Mouse (Mus musculus): ENCODE measurements at regions not wholly inside any gene's neighbourhood (a gene's known extent, or its start where the extent isn't known, plus 50 kb on each side); places are given as distances from the start of the nearest gene placed in this dataset.

- WGBS: 37% methylated on average over 9 of the region's 9 CpGs
- no peak overlapping the region for H3K27ac ChIP-seq (ENCODE audit: low read depth, low read length)
- no peak overlapping the region for H3K4me2 ChIP-seq (replicated peaks; ENCODE audit: low read depth)
- H3K9ac ChIP-seq (ENCODE audit: low read depth, low read length): no peak overlapping the region
- no peak for TF ChIP-seq CTCF (IDR thresholded peaks at IDR 0.05; ENCODE audit: low read depth)
- H3K36me3 ChIP-seq (ENCODE audit: control insufficient read depth, insufficient read depth): no peaks in the 10 kb centered on the region
- H3K4me1 ChIP-seq (replicated peaks; ENCODE audit: control insufficient read depth, insufficient read depth, low read length): no peaks in the 10 kb centered on the region
- H3K9me3 ChIP-seq (ENCODE audit: control insufficient read depth): no peaks in the 10 kb centered on the region
- H3K4me3 ChIP-seq (ENCODE audit: low read depth, low read length): no peak overlapping the region
- H3K27me3 ChIP-seq (replicated peaks; ENCODE audit: control insufficient read depth, insufficient read depth, low read length): no peaks in the 10 kb centered on the region
- no peak for ATAC-seq
These were observed 238.4 kb downstream of the Cxcl12 start for GRCm38 (mm10) chr6:117406757-117407156.

- Histone ChIP-seq H3K27me3 (replicated peaks; ENCODE audit: control insufficient read depth, insufficient read depth, low read length) (no peaks in the 10 kb centered on the region), H3K36me3 (ENCODE audit: control insufficient read depth, insufficient read depth) (no peaks in the 10 kb centered on the region), H3K4me3 (ENCODE audit: low read depth, low read length) (no peak overlapping the region), H3K9ac (ENCODE audit: low read depth, low read length) (no peak overlapping the region), H3K27ac (ENCODE audit: low read depth, low read length) (no peak overlapping the region), H3K4me1 (replicated peaks; ENCODE audit: control insufficient read depth, insufficient read depth, low read length) (no peaks in the 10 kb centered on the region), H3K9me3 (ENCODE audit: control insufficient read depth) (no peaks in the 10 kb centered on the region), H3K4me2 (replicated peaks; ENCODE audit: low read depth) (0 out of 2 replicates have a peak overlapping the region, but pooled peaks have one; percentile 6)
- no peak for TF ChIP-seq CTCF (IDR thresholded peaks at IDR 0.05; ENCODE audit: low read depth)
- 38% methylated on average over 15 of the region's 15 CpGs for WGBS
- no peak for ATAC-seq
These were observed 239.0 kb downstream of the Cxcl12 start for GRCm38 (mm10) chr6:117407206-117407858.

GRCm38 (mm10) chr6:117407953-117408352, 239.6 kb downstream of the Cxcl12 start:
- Histone ChIP-seq H3K9me3 (ENCODE audit: control insufficient read depth) (no peaks in the 10 kb centered on the region), H3K27me3 (replicated peaks; ENCODE audit: control insufficient read depth, insufficient read depth, low read length) (no peaks in the 10 kb centered on the region), H3K4me1 (replicated peaks; ENCODE audit: control insufficient read depth, insufficient read depth, low read length) (no peaks in the 10 kb centered on the region), H3K4me2 (replicated peaks; ENCODE audit: low read depth) (no peak overlapping the region), H3K9ac (ENCODE audit: low read depth, low read length) (no peak overlapping the region), H3K36me3 (ENCODE audit: control insufficient read depth, insufficient read depth) (no peaks in the 10 kb centered on the region), H3K4me3 (ENCODE audit: low read depth, low read length) (no peak overlapping the region), H3K27ac (ENCODE audit: low read depth, low read length) (no peak overlapping the region)
- no peak for ATAC-seq
- TF ChIP-seq CTCF (IDR thresholded peaks at IDR 0.05; ENCODE audit: low read depth): no peak
- 82% methylated on average over 5 of the region's 5 CpGs for WGBS

DNA sequence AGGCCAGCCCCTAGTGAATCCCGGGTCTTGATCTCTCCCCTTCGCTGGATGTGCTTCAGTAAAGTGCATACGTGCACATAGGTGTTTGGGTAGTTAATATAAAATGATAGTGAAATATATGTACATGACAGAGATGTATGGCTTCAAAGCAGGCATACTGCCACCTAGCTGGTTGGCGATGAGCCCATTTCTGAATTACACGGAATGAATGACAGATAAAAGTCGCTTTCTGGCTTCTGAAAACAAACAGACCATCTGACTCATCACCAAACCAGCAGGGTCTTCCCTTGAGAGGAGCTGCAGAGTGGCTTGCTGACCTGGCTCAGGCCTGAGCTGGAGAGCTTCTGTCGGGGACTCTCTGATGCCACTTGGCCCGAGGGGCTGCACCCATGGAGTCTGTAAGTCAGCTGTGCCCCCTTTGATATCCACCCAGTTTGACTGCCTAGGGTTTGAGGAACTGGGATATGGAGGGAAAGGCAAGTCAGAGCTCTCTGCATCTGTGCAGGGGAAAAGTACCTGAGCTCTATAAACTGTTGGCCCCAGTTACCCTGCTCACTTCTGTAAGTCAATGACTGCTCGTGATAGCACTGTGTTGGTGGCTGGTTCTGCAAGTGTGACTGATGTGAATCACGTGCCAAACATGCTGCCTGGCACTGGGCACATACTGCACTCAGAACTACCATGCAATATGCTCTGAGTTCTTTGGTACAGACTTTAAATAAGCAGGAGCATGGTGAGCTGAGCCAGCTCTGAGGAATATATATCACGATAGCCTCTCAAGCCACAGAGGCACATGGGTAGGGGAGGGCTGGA, 240.8 kb downstream of the Cxcl12 start:
- no peak overlapping the region for H3K4me3 ChIP-seq (ENCODE audit: low read depth, low read length)
- H3K4me2 ChIP-seq (replicated peaks; ENCODE audit: low read depth): no peak overlapping the region
- H3K36me3 ChIP-seq (ENCODE audit: control insufficient read depth, insufficient read depth): no peaks in the 10 kb centered on the region
- no peaks in the 10 kb centered on the region for H3K9me3 ChIP-seq (ENCODE audit: control insufficient read depth)
- 0 out of 2 replicates have a peak, but pooled peaks have one; percentile 7 for TF ChIP-seq CTCF (IDR thresholded peaks at IDR 0.05; ENCODE audit: low read depth)
- no peaks in the 10 kb centered on the region for H3K27me3 ChIP-seq (replicated peaks; ENCODE audit: control insufficient read depth, insufficient read depth, low read length)
- no peak overlapping the region for H3K9ac ChIP-seq (ENCODE audit: low read depth, low read length)
- no peak for ATAC-seq
- WGBS: 63% methylated on average over 11 of the region's 11 CpGs
- H3K27ac ChIP-seq (ENCODE audit: low read depth, low read length): no peak overlapping the region
- no peaks in the 10 kb centered on the region for H3K4me1 ChIP-seq (replicated peaks; ENCODE audit: control insufficient read depth, insufficient read depth, low read length)

DNA sequence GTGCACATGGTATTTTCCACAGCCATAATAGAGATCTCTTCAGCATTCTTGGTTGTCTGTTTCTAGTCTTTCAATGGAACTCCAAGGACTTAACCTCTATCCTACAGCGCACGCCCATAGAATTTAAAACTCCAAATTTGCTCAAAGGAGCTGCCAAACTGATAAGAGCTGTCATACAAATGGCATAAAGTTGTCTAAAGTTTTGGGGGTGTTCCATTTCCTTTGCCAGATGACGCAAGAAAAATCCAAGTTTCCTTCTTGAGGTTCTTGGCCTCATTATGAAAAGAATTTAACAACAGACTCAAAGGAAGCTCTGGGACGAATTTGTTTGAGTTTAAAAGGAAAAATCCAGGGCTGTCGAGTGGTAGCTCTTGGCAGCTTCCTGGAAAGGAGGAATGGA, 246.6 kb downstream of the Cxcl12 start:
- ATAC-seq: no peak
- WGBS: 78% methylated on average over 5 of the region's 5 CpGs

GRCm38 (mm10) chr6:117415901-117416300, 247.6 kb downstream of the Cxcl12 start:
- no peaks in the 10 kb centered on the region for H3K27me3 ChIP-seq (replicated peaks; ENCODE audit: control insufficient read depth, insufficient read depth, low read length)
- H3K4me1 ChIP-seq (replicated peaks; ENCODE audit: control insufficient read depth, insufficient read depth, low read length): no peaks in the 10 kb centered on the region
- no peak for TF ChIP-seq CTCF (IDR thresholded peaks at IDR 0.05; ENCODE audit: low read depth)
- ATAC-seq: no peak
- WGBS: 91% methylated on average over 6 of the region's 6 CpGs
- no peak overlapping the region for H3K9ac ChIP-seq (ENCODE audit: low read depth, low read length)
- no peaks in the 10 kb centered on the region for H3K36me3 ChIP-seq (ENCODE audit: control insufficient read depth, insufficient read depth)
- H3K4me2 ChIP-seq (replicated peaks; ENCODE audit: low read depth): no peak overlapping the region
- H3K9me3 ChIP-seq (ENCODE audit: control insufficient read depth): no peaks in the 10 kb centered on the region
- no peak overlapping the region for H3K27ac ChIP-seq (ENCODE audit: low read depth, low read length)
- H3K4me3 ChIP-seq (ENCODE audit: low read depth, low read length): no peak overlapping the region

More for the DNA sequence above, 246.6 kb downstream of the Cxcl12 start:
- no peak for TF ChIP-seq CTCF (IDR thresholded peaks at IDR 0.05; ENCODE audit: low read depth)
- Histone ChIP-seq H3K4me2 (replicated peaks; ENCODE audit: low read depth) (no peak overlapping the region), H3K9ac (ENCODE audit: low read depth, low read length) (no peak overlapping the region), H3K9me3 (ENCODE audit: control insufficient read depth) (no peaks in the 10 kb centered on the region), H3K36me3 (ENCODE audit: control insufficient read depth, insufficient read depth) (no peaks in the 10 kb centered on the region), H3K27me3 (replicated peaks; ENCODE audit: control insufficient read depth, insufficient read depth, low read length) (no peaks in the 10 kb centered on the region), H3K27ac (ENCODE audit: low read depth, low read length) (no peak overlapping the region), H3K4me1 (replicated peaks; ENCODE audit: control insufficient read depth, insufficient read depth, low read length) (no peaks in the 10 kb centered on the region), H3K4me3 (ENCODE audit: low read depth, low read length) (no peak overlapping the region)
